ENCODE assay signal across 6 mouse cellular contexts in the genomic region with DNA sequence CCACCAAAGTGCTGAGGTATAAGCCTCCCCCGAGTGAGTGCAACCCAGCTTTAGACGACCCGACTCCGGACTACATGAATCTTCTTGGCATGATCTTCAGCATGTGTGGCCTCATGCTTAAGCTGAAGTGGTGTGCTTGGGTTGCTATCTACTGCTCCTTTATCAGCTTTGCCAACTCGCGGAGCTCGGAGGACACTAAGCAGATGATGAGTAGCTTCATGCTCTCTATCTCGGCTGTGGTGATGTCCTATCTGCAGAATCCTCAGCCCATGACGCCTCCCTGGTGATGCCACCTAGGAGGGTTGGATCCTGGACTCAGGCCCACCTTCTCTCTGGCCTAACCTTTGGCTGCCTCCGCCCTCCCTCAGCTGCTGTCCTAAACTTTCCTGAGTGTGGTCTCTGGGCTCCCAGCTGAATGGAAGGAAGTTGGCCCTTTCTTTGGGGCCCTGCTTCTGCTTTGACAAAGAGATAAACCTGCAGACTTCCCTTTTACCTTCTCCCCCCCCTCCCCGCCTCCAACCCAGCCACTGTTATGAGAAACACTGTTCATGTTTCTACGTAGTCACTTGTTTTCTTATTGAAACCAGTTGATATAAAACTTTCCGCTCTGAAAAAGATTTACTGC. TPM values are rescaled to one million over a fixed set of nuclear protein-coding genes. Genes with fewer than 3 reads are reported as not detected.
DNase-seq lines count a peak whose midpoint lies in the region; ATAC-seq and TF ChIP-seq lines count a peak whose summit lies in the region.
"Not testable (repeated sequence)": the region's sequence is repeated elsewhere in the genome, so short reads cannot be mapped to it uniquely, and the experiment has no call there.

No protein-coding gene starts in this region.

- 22% methylated on average over 13 of the region's 13 CpGs for WGBS in liver, embryonic 12.5 days (ENCODE audit: insufficient replicate concordance)
- 23% methylated on average over 13 of the region's 13 CpGs for WGBS in liver, embryonic 16.5 days (ENCODE audit: insufficient replicate concordance)

- H3K4me1 ChIP-seq in G1E (ENCODE audit: insufficient read depth, low read depth, low read length), result peaks cover 34% of the 10 kb centered on the region
- peaks cover 20% of the 10 kb centered on the region for H3K4me1 ChIP-seq in liver, embryonic 12.5 days
- H3K4me1 ChIP-seq in liver, embryonic 16.5 days (ENCODE audit: control insufficient read depth, low read depth, low read length), result not testable (repeated sequence)

- peak overlapping the region; percentile 20; the same call in 1 of the 2 replicates for H3K4me2 ChIP-seq in liver, embryonic 12.5 days
- not testable (repeated sequence) for H3K4me2 ChIP-seq in liver, embryonic 16.5 days (ENCODE audit: low read depth, low read length)

- peaks cover 65% of the 10 kb centered on the region for H3K36me3 ChIP-seq in G1E (replicated peaks)
- peaks cover 84% of the 10 kb centered on the region for H3K36me3 ChIP-seq in liver, embryonic 12.5 days
- peaks cover 19% of the 10 kb centered on the region for H3K36me3 ChIP-seq in liver, embryonic 16.5 days (ENCODE audit: control insufficient read depth, insufficient read depth)

- DNase-seq in G1E (ENCODE audit: low spot score), result not testable (repeated sequence)

- peak overlapping the region; percentile 67 for H3K27ac ChIP-seq in liver, embryonic 12.5 days
- H3K27ac ChIP-seq in liver, embryonic 16.5 days (ENCODE audit: low read length), result not testable (repeated sequence)

- H3K4me3 ChIP-seq in G1E (ENCODE audit: low read depth, low read length), result peak overlapping the region; percentile 44; the same call in 1 of the 2 replicates
- H3K4me3 ChIP-seq in liver, embryonic 12.5 days; liver, embryonic 16.5 days (ENCODE audit: low read depth, low read length): not testable (repeated sequence)

- not testable (repeated sequence) for H3K9me3 ChIP-seq in G1E (replicated peaks); liver, embryonic 12.5 days (replicated peaks); liver, embryonic 16.5 days (replicated peaks; ENCODE audit: control insufficient read depth, low read length)

- H3K9ac ChIP-seq in liver, embryonic 12.5 days; liver, embryonic 16.5 days (ENCODE audit: low read depth, low read length): not testable (repeated sequence)

- peak; percentile 91 for ATAC-seq in G1E (ENCODE audit: extremely low read depth, insufficient number of reproducible peaks, low FRiP score, poor library complexity, severe bottlenecking)
- ATAC-seq in erythroblast, adult 5-6 weeks (replicated peaks; ENCODE audit: low FRiP score, poor library complexity, severe bottlenecking), result 0 out of 2 replicates have a peak, but pooled peaks have one; percentile 42
- ATAC-seq in hematopoietic stem cell, adult 5-6 weeks (replicated peaks in 1 of 2; ENCODE audit: insufficient read depth in 1 of 2, low FRiP score in 2 of 2, low TSS enrichment in 1 of 2, low read depth in 1 of 2, poor library complexity in 2 of 2, severe bottlenecking in 2 of 2), result peak; percentile 91 to 93
- ATAC-seq in liver, embryonic 12.5 days, result peak; percentile 90
- ATAC-seq in liver, embryonic 16.5 days (ENCODE audit: low read depth), result peak; percentile 86
- ATAC-seq in megakaryocyte-erythroid progenitor cell, adult 5-6 weeks (replicated peaks; ENCODE audit: low FRiP score, low TSS enrichment, poor library complexity, severe bottlenecking), result peak; percentile 94

- not testable (repeated sequence) for TF ChIP-seq CTCF in G1E (IDR thresholded peaks at IDR 0.05; ENCODE audit: low read depth, low read length)

- H3K27me3 ChIP-seq in G1E (ENCODE audit: insufficient read depth, low read length); liver, embryonic 12.5 days (replicated peaks); liver, embryonic 16.5 days (ENCODE audit: control insufficient read depth, insufficient read depth, low read depth, low read length): not testable (repeated sequence)

RNA-seq across cellular contexts. Expression of a gene that starts 23.5 kb away (rescaled TPM):
- total RNA-seq in G1E (2014; fragmentation: Nextera tagmentation), result 27.6 and 29.0 TPM in 2 replicates
- total RNA-seq in G1E (2017), result 25.7 and 29.4 TPM in 2 replicates
- polyA plus RNA-seq in G1E (2012), result 7.9 and 8.2 TPM in 2 replicates
- total RNA-seq in erythroblast, adult 5-6 weeks (2015; ENCODE audit: low replicate concordance), result 3.8 and 12.3 TPM in 2 replicates
- 5.7 and 9.3 TPM in 2 replicates for total RNA-seq in erythroblast, adult 5-6 weeks (2017; ENCODE audit: low replicate concordance)
- 22.9 and 30.6 TPM in 2 replicates for total RNA-seq in hematopoietic stem cell, adult 5-6 weeks (2017)
- polyA plus RNA-seq in liver, embryonic 12.5 days (2016; fragmentation: Nextera tagmentation; extraction: Ambion mirVana), result 11.9 and 12.3 TPM in 2 replicates
- 6.7 and 8.0 TPM in 2 replicates for polyA plus RNA-seq in liver, embryonic 16.5 days (2015; fragmentation: Nextera tagmentation; extraction: Ambion mirVana)
- total RNA-seq in megakaryocyte-erythroid progenitor cell, adult 5-6 weeks (2014; fragmentation: Nextera tagmentation), result 15.7 and 19.6 TPM in 2 replicates
- total RNA-seq in megakaryocyte-erythroid progenitor cell, adult 5-6 weeks (2017), result 12.2 and 21.9 TPM in 2 replicates

Comparison
In these comparisons a context has a peak if more than half of its experiments do, and no peak if none do; other contexts are left out.
1. ATAC-seq: peak in every context shown above with its lines; median percentile 94 in megakaryocyte-erythroid progenitor cell, adult 5-6 weeks; 92 in hematopoietic stem cell, adult 5-6 weeks; 91 in G1E; 90 in liver, embryonic 12.5 days; 86 in liver, embryonic 16.5 days; 42 in erythroblast, adult 5-6 weeks.